Mouse (Mus musculus) layer of hippocampus, adult 18-20 months (tissue): Measurements from ENCODE around the gene Nxph4. TPM values are rescaled to one million over a fixed set of nuclear protein-coding genes. Genes with fewer than 3 reads are reported as not detected.

ENCODE experiments used
- DNase-seq, 2 experiments: peaks; one replicate each; pipeline ENCODE4 v3.0.0; 2022; ENCODE audit warnings: low spot score in 2 of 2
- total RNA-seq, 2 experiments: library from RNA; stranded (reverse); gene quantifications; 2 replicates each; pipeline ENCODE4 v1.2.3; 2021

The Nxph4 gene
- total RNA-seq, 2 experiments from 2014 or later = 1.2 to 1.3 TPM

DNA sequence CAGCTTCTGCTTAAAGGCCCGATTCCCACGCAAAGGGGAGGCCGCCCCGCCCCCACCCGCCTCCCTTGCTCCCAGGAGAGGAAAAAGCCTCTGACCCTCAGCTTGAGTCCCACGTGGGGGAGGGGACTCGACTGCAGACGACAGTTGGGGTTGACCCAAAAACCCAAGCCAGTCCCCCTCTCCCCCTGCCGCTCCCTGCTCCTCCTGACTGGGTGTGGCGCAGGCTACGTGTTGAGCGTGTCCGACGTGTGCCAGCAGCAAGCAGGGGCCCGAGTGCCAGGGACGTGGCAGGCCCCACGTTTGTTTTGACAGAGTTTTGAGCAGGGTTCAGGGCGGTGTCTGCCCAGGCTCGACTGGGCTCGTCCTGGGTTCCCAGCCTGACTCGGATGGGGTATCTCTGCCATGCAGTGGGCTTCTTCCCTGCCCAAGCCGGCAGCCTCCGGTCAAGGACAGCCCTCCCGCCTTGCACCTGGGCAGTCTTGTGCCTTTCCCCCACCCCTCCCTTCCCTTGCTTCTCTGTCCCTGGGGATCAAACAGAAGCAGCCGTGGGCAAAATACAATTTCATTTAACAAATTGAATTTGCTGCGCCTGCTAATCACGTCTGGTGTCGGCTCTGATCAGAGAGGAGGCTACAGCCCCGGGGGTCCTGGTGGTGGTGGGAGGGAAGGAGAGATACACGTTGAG, 17.6 kb downstream of the Nxph4 start:
- DNase-seq = no peak

DNA sequence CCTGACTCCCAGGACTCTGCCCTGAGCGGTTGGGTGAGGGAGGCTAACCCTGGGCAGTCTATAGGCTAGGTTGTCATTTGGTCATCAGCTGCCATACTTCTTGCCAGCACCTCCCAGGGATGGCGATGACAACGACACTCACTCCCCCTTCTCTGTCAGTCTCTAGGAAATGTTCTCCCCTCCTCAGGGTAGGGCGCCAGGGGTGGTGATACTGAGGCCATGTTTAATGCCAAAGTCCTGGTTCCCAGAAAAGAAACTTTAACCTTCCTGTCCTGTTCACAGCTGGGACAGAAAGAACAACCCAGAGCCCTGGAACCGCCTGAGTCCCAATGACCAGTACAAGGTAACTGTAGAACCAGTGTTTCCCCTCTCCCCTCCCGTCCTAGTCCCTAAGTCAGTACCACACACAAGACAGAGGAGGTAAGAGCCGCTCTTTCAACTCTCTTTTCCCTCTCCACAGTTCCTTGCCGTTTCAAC, 18.3 kb downstream of the Nxph4 start:
- DNase-seq = no peak

GRCm38 (mm10) chr10:127515271-127515982, 18.9 kb downstream of the Nxph4 start:
- no peak for DNase-seq

- no peak for DNase-seq
Measured at GRCm38 (mm10) chr10:127514764-127515163, 19.6 kb downstream of the Nxph4 start, which contains the start of gene Ndufa4l2. Ndufa4l2 (plus strand) TSS chr10:127514967.

DNA sequence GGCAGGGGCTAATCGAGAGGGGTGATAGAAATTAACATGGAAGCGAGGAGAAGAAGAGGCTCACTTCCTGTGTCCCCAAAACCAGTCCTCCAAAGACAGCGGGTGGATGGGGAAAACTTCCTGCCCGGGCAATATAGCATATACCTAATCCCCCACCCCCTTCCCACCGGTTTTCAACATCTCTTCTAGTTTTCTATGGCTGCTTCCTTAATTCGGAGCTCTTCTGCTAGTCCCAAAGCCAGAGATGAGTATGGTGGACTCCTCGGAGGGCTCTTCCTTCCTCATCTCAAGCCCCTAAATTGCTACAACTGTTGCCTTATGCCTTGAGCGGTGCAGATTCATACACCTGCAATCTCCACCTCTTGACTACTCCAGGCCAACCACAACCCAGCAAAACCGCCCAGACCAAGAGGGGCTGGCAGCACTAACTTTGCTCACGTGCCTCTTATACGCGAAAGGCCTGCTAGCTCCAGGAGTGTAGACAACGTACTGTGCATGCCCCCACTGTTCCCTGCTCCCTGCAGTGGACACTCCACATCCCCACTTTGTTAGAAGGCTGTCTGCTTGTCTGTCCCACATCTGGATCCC, 20.2 kb downstream of the Nxph4 start:
- no peak for DNase-seq

DNA sequence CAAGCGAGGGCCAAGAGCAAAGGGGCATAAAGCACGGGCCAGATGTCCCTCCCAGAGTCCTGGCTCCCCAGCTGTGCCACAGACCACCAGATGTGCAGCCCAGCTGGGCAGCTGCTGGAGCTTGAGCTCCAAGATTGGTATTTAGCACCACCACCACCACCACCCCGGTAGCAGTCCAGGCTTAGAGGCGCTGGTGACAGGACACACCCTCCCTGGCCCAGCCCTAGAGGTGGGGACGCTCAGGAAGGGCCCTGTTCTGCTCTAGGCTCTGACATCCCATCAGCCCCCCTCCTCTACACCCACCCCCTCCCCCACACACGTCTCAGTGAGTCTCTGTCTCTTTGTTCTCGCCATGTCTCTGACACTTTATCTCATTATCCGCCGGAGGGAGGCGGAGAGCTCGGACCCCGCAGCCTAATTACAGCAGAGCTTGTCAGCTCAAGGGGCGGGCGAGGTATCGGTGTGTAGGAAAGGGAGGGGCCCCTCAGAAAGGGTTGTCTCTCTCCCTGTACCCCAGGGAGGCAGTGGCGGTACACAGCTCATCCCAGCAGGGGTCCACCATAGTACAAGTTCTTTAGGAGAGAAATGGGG, 20.8 kb downstream of the Nxph4 start:
- no peak for DNase-seq

- peak; percentile 91 to 98 for DNase-seq
Measured at GRCm38 (mm10) chr10:127512813-127513212, 21.5 kb downstream of the Nxph4 start.

GRCm38 (mm10) chr10:127512307-127512666, 22.1 kb downstream of the Nxph4 start:
- no peak for DNase-seq

- DNase-seq = peak; percentile 80 to 93
Measured at GRCm38 (mm10) chr10:127511634-127512306, 22.6 kb downstream of the Nxph4 start.

- DNase-seq = no peak
Measured at GRCm38 (mm10) chr10:127510895-127511617, 23.3 kb downstream of the Nxph4 start.

GRCm38 (mm10) chr10:127509837-127510701, 24.3 kb downstream of the Nxph4 start:
- DNase-seq = peak in 1 of 2 experiments; percentile 25

DNA sequence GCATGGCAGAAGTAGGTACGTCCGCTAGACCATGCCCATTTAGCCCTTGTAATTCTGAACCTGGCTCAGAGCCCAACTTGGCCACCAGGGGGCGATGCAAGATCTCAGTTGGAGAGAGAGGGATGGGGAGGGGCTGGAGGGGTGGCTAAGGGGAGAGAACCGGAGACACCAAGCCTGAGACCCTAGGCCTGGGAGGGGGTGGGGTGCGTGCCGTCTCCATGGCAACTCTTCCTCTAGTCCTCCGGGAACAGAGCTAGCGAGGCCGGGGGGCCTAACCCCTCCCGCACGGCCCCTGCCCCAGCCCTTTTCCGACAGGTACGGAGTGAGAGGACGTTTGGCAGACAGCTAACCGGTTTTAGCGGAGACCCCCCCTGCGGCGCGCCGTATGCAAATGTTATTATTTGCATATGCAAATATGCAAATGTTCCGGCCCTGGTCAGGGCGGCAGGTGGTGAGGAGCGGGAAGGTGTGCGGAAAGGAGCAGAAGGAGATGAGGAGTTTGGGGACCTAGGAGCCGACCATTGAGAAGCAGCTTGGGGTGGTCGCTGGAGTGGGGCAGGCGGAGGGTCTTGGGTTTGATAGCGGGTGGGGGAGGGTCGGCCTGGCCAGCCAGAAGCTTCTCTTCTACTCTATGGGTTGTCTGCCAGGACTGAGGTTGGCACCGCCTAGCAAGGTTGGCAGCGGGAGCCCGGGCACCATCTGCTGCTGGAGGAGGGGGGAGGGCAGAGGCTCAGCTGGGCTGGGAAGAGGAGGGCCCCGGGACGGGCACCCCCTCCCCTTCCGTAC, 25.1 kb downstream of the Nxph4 start:
- peak; percentile 73 to 87 for DNase-seq

DNA sequence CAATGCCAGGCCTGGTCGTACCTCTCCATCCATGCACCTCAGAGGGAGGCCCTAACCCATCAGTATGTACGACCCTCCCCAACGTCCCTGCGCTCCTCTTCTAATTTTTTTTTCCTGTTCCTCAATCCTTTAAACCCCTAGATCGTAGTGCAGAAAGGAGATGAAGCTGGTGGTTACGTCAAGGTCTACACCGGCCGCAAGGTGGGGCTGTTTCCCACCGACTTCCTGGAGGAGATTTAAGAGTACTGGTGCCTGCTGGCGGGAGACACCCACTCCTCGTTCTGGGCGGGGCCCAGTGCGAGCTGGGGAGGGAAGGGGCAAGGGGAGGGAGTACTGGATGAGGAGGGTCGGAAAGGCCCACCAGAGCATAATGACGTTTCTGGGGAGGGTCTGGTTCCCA, 26.1 kb downstream of the Nxph4 start:
- DNase-seq = peak; percentile 46 to 74

DNA sequence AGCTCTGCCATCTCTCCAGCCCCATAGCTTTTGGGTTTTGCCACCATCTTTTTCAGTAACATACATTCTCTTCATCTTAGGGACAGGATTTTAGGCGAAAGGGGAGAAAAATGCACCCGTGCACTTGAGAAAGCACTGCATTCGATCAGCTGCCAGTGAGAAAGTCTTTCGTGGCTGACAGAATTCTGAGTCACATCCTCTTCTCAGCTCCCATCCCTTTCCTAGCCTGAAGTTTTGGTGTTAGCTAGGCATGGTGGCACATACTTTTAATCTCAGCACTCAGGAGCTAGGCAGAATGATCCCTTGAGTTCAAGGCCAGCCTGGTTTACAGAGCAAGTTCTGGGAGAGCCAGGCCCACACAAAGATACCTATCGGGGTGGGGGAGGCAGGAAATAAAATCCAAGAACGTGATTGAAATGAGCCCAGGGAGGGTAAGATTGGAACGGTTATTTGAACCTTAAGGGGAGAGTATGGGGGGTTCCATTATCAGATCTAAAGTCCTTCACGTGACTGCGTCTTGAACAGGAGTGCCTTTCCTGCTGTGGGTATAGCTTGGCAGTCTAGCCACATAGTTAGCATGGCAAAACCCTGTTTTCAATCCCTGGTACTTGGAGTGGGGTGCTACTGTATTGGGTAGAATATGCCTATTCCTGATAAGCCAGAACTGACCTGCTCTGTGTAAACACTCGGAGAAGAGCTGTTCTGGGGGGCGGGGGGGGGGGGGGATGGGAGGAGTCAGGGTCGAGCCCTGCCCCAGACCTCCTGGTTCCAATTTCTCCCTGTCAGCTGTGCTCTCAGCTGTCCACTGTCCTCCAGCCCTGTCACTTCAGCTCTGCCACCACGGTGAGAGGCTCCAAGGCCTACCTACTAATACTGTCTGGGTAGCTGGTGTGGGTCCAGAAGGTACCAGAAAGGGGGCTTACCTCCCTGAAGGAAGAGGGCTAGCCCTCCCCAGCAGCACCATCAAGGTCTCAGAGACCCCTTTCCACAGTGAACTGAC, 33.2 kb downstream of the Nxph4 start, which contains the start of gene Stac3:
Gene Stac3, plus strand, starts transcription at position 793 of the 1,000 bp plus-strand sequence.
- no peak for DNase-seq

DNA sequence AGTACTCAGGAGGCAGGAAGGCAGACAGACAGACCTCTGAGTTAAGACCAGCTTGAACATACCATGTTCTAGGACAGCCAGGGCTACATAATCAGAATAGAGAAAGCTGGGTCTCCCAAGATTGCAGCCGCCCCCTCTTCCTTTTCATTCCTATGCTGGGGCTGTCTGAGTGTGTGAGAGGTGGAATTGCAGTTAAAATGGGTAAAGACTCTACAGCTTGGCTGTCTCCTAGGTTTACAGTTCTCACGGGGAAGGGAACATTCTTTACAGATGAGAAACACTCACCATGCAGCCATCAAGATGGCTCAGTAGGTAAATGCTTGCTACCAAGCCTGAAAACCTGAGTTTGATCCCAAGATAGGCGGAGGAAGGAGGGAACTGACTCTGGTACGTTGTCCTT, 34.3 kb downstream of the Nxph4 start:
- no peak for DNase-seq

DNA sequence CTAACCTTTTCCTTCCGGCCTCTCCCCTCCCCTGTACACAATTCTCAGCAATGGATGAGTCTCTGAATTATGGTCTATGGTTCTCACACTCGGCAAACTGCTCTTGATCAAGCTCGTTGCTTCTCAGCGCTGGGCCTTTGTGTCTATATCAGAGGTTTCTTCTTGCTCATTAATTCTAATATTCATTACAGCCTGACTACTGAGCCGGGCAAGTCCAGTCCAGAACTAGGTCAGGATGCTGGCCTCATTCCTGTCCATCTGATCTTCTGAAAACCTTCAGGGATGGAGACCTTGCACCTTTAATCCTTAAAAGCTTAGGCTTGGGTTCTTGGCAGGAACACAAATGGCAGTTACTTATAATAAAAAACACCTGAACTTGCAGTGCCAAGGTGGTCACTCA, 34.8 kb downstream of the Nxph4 start:
- DNase-seq = no peak

GRCm38 (mm10) chr10:127496156-127496555, 38.2 kb downstream of the Nxph4 start:
- DNase-seq = no peak
